Comparison of ENCODE assay signal across 19 mouse cellular contexts in the genomic region with DNA sequence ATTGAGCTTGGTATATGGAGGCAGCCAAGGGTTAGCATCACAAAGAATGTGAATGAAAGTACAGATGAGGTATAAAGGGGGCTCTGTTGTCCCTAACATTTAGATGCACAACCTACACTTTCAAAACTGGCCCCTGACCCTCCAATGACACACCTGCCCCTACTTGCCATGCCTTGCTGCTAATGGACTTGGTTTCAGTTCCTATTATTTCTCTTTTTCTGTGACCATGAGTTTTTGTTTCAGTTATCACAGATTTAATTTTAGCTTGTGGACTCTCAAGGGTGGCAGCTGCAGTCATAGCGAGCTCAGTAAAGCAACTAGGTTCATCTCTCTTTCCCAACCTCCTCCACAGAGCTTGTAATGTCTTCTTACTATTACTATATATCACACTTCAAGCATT.
"Had no signal": no experiment of that assay in that cellular context is flagged by ENCODE, and none has a peak within 500 bp of the region (broad histone marks: within the 10 kb centered on the region; RNA-seq: fewer than 3 reads in every experiment).

No protein-coding gene starts in this region.

- H3K27me3 ChIP-seq: midbrain, embryonic 12.5 days; midbrain, embryonic 15.5 days; neural tube, embryonic 12.5 days; neural tube, embryonic 15.5 days; stomach, embryonic 15.5 days had no signal

- H3K36me3 ChIP-seq: midbrain, embryonic 12.5 days; midbrain, embryonic 15.5 days; neural tube, embryonic 12.5 days; neural tube, embryonic 15.5 days; stomach, embryonic 15.5 days had no signal

- DNase-seq: kidney, adult 18-20 months; kidney, adult 9 months; kidney, postnatal 14 days; kidney, postnatal 4 days; lung, adult 18-20 months; lung, postnatal 14 days; retina, postnatal 1 day; right cerebral cortex, postnatal 25 days; thymus, postnatal 25 days had no signal

- H3K4me2 ChIP-seq: liver, embryonic 11.5 days; midbrain, embryonic 12.5 days; midbrain, embryonic 15.5 days; neural tube, embryonic 12.5 days; neural tube, embryonic 15.5 days; stomach, embryonic 15.5 days had no signal

- H3K9ac ChIP-seq: liver, embryonic 14.5 days; midbrain, embryonic 12.5 days; midbrain, embryonic 15.5 days; neural tube, embryonic 12.5 days; neural tube, embryonic 15.5 days; stomach, embryonic 15.5 days had no signal

- H3K9me3 ChIP-seq: midbrain, embryonic 12.5 days; midbrain, embryonic 15.5 days; neural tube, embryonic 12.5 days; neural tube, embryonic 15.5 days; stomach, embryonic 15.5 days had no signal

- H3K27ac ChIP-seq: liver, embryonic 14.5 days; macrophage; midbrain, embryonic 12.5 days; midbrain, embryonic 15.5 days; neural tube, embryonic 12.5 days; neural tube, embryonic 15.5 days; stomach, embryonic 15.5 days had no signal

- ATAC-seq: inflammation-experienced regulatory T-cells, adult 6 months; intestine, embryonic 16.5 days; midbrain, embryonic 15.5 days had no signal

- H3K4me3 ChIP-seq: midbrain, embryonic 12.5 days; midbrain, embryonic 15.5 days; neural tube, embryonic 12.5 days; neural tube, embryonic 15.5 days; stomach, embryonic 15.5 days had no signal

- H3K4me1 ChIP-seq: midbrain, embryonic 12.5 days; midbrain, embryonic 15.5 days; neural tube, embryonic 12.5 days; neural tube, embryonic 15.5 days; stomach, embryonic 15.5 days had no signal
